Mouse (Mus musculus) left cerebral cortex, adult 8-10 months (tissue): Measurements from ENCODE around the gene Lrrc25. TPM values are rescaled to one million over a fixed set of nuclear protein-coding genes. Genes with fewer than 3 reads are reported as not detected.
A peak's percentile ranks its signal among the peaks of the same experiment; 100 is the strongest.

Source experiments
- DNase-seq, 2 experiments: peaks; one replicate each; pipeline ENCODE4 v3.0.0; 2022; ENCODE audit warnings: low spot score in 2 of 2
- total RNA-seq, 4 experiments: library from RNA; stranded (reverse); gene quantifications; 2 replicates each; pipeline ENCODE4 v1.2.4; 2022

Gene Lrrc25
- total RNA-seq, 4 experiments from 2014 or later = 0.55 to 1.3 (median 0.87) TPM

DNA sequence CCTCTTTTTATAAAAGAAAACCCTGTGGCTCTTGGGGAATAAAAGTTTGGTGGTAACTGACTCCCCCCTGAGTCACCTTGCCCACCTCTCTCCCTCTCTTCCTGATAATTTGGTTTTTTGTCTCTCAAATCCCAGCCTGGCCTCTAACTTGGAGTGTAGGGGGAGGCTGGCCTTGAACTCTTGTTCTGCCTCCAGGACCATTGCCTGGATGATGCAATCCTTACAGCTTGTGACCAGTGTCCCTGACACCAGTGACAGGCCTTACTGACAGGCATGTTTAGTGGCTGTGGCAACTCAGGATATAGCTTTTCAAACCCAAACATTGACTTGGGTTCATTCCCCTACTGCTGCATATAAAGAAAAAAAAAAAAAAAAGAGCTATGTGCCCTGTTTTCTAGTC lies 30.8 kb downstream of the Lrrc25 start:
- DNase-seq = no peak

DNA sequence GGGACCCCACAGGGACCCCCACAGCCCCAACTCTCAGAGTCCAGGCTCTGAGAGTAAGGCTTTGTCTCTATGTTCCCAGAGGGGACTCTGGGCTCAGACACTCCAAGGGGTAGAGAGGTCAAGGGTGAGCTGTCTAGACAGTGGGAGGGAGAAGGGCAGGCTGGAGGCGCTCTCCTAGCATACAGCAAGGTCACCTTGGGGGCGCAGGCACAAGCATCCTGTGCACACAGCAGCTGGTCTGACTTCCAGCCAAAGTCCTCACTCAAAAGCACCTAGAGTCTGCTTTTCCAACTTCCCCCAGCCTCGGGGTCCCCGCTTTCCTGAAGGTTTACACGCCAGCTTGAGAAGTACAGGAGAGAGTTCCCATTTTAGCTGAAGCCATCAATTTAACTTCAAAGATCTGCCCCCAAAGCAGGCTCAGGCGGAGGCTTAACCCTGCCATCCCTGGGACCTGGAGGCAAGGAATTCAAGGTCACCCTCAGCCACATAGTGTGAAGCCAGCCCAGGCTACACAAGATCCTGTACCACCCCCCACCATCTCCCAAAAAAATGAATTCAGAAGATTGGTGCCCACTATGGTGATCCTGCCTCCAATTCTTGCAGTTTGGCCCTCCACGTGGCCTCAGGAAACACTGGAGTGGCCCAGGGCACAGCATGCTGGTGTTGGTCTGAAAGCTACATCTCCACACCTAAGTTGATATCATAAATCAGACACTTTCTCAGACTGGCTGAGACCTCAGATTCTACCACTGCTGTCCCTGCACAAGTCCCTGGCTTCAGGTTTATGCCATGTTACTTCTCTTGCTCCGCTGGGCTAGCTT lies 31.6 kb downstream of the Lrrc25 start:
- DNase-seq = no peak

DNA sequence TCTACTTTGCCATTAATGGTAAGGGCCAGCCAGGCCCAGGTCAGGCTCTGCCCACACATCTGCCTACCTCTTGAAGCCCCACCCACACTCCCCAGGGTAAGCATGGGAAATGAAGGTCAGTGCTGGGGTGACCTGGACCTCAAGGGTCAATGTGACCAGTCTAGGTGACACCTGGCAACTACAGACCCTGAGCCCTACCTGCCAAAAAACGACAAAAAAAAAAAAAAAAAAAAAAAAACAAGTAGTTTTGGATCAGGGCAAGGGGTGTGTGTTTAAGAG lies 32.1 kb downstream of the Lrrc25 start:
- no peak for DNase-seq

DNA sequence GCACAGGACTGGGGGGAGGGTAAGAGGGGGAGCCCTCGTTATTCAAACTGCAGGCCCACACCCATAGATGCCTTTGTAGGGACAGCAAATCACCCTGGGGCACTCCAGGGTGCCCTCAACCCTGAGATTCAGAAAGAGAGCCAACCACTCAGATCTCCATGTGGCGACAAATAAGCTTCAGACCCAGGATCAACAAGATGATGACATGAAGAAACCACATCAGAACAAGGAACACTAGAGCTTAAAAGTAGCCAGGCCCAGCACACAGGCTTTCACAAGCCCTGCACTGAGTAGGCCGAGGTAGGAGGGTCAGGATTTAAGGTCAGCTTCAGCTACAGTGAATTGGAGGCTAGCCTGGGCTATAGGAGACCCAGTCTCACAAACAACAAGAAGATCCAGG lies 33.0 kb downstream of the Lrrc25 start:
- no peak for DNase-seq

DNA sequence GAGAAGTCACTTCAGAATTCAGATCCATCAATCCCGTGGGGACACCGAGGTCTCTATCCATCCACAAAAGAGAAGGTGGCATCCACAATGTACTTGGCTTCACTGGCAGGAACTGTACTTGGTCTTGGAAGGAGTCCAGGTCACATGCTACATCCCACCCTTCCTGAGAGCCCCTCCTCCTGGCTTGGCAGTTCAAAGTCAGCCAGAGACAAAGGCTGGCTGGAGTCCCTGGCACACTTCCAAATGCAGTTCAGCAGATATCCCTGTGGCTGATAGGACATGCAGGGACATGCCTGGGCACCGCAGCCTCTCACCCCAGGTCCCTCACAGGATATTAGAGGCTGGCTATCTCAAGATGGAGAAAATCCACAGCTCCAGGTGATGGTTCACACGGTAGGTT lies 33.4 kb downstream of the Lrrc25 start:
- DNase-seq = no peak

DNA sequence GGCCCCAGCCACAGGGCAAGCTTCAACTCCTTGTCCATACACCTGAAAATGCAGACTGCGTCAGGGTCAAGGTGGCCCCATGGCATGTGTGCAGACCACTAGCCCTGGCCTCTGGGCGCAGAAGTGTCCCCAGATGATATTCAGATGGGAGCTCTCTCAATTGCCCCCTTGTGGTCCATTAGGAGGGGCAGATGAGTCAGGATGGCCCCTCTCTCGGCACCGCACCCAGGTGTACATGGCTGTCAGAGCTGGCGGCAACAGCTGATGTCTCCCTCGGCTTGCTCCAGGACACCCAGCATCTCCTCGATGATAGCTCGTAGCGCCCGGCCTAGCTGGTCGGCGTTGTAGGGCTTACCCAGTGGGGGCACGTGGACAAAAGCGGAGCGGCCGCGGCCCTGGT lies 34.4 kb downstream of the Lrrc25 start:
- no peak for DNase-seq

DNA sequence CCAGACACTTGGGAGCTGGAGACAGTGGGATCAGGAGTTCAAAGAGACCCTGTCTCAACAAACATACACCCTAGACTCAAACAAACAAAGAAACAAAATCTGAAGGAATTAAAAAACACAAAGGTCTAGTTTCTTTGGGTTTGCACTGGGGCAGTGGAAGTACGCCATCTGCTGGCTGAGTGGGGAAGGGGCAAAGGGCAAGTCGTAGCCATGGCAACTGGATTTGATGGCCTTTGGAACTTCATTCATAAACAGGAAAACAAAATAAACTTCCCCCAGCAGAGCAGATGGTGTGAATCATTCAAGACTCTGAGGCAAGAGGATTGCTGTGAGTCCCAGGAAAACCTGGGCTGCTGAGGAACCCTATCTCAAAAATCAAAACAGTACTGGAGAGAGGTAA lies 37.3 kb downstream of the Lrrc25 start:
- DNase-seq = no peak

DNA sequence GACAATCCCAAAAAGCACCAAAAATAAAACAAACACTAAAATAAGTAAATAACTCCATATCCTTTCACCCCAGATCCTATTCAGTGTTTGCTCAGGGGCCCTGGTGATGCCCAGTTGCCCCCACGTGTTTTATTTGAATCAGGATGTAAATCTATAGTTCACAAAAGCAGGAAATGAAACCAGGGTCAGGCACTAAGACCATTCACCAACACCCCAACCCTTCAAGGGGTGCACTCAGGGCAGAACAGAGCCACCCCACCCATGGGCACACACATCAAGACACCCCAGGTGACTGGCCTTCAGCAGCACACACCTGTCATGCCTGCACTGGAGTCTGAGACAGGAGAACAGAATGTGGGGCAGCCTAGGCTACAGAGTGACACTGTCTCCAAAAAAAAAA lies 38.2 kb downstream of the Lrrc25 start:
- no peak for DNase-seq

DNA sequence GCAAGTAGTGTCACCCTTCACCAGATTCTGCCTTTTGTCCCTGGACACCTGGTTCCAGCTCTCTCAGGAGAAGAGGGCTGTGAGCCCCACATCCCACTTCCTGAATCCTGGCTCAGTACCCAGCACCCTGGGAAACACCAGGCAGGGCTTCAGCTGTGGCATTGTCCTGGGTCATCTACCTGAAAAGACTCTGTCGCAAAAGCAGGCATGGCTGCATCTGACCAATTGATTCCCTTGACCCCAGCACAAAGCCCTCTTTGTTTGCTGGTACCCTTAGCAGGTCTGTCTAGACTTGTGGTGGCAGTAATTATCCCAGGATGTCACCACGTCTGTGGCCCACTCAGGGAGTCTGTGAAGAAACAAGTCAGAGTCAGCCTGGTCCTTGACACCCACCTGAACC lies 39.5 kb downstream of the Lrrc25 start:
- DNase-seq = no peak

DNA sequence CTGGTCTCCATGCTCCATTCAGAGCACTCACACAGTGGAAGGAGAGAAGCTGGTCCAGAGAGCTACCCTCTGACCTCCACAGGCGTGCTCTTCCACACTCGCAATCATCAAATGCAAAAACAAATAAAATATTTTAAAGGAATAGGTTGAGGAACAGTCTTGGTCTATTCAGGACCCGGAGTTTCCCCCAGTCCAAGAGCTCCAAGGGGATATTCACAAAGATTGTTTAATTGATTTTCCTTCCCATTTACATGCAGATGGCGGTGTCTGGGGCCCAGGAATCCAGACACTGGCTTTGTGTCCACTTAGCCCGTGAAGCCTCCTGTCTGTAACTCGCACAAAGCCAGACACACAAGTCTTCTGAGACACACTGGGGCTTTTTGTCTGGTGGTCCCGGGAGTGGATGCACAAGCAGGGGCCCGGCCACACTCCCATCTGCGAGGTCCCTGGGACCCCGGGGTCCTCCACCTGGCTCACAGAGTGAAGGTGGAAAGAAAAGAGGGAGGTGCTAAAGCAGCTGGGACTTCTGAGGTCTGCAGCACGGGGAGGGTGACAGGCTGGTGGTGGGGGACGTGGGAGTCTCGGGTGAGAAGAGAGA lies 40.3 kb downstream of the Lrrc25 start:
- no peak for DNase-seq

DNA sequence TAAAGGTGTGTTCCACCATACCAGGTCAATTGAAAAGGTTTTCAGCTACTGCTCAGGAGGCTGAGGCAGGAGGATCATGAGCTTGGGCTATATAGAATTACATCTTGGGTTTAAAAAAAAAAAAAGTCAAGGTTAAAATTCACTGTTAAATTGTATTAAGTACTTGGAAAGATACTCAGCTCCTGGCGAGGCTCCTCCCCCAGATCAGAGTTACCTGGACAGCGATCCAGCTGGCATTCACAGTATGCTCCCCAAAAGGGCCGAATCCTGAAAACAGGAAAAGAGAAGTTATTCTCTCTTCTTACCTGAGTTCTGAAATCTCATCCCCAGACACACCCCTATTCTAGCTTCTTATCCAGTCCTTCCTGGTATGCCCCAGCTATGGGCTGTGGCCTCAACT lies 41.3 kb downstream of the Lrrc25 start:
- DNase-seq = no peak

DNA sequence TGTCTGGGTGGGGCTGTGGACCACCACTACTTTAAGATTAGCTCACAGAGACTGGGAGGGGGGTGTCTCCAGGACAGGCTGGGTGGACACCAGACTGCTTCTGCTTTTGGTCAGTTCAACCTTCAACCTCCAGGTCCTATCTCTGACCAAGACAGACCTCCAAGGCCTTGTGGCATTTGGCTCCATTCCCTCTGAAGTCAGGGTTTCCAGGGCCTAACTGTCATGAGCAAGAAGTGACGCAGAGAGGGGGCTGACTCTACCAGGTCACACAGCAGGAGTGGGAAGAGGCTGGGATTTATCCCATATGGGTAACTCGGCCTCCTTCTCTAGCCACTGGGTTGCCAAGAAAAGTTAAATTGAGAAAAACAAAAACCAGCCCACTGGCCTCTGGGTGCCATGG lies 41.8 kb downstream of the Lrrc25 start:
- no peak for DNase-seq

DNA sequence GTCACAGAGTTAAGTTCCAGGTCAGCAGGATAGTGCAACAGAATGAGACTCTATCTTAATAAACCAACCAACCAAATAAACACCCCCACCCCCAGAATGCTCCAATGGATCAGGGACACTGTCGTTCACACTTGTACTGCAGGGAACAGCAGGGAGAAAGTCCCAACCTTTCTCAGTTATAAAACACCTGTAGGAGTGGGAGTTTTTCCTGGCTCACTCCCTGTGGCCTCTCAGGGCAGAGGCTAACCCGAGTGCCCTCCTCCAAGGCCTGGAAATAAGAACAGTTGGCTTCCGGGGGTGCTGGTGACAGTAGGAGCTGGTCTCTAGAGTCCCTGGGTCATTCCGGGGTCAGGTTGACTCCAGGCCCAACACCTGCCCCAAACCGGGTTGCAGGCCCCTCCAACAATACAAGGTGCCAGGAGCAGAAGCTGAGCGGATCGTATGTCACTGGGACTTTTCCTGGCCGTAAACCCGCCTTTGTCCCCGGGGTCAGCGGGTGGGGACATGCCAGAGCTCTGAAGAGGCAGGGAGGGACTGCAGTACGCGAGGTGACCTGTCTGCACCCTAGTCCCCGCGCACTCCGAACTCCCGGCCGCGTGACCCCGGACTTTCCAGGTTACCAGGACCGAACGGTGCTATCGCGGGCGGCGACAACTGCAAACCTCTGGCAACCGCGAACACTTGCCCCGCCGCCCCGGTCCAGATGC lies 43.1 kb downstream of the Lrrc25 start:
- no peak for DNase-seq

DNA sequence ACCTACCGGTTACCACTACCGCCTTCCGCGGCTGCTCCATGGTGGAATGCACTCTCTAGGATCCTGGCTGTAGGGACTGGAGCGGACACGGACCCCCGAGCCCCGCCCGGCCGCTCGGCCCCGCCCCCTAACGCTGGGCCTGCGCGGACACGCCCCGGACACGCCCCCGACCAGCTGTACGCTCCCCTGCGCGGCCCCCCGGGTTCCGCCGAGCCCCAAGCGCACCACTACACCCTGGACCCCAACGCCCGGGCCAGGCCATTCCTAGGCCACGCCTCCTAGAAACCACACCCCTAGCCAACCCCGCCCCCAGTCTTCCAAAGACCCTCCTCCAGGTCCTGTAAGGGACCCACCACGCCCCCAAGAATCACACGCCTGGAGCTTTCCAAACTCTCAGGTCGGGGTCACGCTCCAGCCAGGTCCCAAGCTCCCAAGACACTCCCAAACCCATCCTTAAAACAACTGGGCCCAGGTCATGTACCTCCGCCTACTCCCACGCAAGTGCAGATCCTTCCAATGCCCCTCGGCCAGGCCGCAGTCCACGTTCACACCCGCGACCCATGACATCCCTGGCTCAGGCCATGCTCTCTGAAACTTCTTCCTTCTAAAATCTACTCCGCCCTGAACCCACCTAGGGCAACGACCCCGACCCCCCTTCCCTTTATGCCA lies 43.8 kb downstream of the Lrrc25 start:
- DNase-seq = peak; percentile 44 to 74

DNA sequence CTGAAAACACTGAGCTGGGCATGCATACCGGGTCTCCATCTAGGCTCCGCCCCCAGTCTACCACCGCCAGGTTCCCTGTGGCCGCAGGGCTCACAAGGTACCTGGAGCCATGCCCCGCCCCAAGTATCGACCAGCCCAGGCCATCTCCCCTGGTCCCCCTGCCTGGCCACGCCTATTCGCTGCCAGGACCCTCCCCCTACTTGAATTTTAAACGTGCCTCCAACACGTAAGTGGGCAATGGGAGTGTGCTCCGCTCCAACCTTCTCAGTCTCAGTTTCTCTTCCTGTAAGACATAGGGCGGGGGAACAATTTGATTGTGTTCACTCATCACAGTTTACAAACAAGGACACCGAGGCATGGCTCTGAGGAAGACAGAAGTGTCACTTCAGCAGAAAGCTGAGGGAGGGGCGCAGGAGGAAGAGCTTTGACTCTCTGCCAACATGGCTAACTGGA lies 44.3 kb downstream of the Lrrc25 start, which contains the start of gene Pgpep1:
Gene Pgpep1, minus strand, starts transcription at position 116 of the 453 bp plus-strand sequence.
- no peak for DNase-seq

DNA sequence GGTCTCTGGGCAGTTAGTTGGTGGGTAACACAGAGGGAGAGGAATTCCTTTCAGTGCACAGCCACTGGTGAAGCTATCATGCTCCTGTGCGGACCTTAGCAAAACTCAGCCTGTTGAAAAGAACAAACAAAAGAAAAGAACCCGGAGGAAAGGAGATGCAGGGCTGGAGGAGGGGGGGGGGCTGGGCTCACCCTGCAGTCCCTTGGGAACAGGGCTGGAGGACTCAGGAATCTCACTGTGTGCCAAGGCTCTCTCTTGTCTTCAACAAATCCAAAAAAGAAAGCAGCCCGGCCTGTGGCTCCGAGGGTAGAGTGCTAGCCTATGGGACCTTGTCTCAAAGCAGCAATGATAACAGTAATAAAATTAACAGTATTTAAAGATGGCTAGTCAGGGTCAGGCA lies 47.7 kb downstream of the Lrrc25 start:
- DNase-seq = no peak

DNA sequence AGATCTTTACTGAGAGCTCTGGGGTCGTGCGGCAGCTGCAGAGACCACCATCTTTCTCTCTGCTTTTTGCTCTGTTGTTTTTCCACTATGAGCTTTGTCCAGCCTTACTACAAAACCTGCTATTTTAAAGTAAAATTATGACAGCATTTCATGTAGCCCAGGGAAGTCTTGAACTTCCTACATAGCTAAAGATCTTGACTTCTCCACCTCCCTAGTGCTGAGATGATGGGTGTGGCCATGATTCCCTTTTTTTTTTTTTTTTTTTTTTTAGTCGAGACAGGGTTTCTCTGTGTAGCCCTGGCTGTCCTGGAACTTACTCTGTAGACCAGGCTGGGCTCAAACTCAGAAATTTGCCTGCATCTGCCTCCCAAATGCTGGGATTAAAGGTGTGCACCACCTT lies 48.7 kb downstream of the Lrrc25 start:
- no peak for DNase-seq

DNA sequence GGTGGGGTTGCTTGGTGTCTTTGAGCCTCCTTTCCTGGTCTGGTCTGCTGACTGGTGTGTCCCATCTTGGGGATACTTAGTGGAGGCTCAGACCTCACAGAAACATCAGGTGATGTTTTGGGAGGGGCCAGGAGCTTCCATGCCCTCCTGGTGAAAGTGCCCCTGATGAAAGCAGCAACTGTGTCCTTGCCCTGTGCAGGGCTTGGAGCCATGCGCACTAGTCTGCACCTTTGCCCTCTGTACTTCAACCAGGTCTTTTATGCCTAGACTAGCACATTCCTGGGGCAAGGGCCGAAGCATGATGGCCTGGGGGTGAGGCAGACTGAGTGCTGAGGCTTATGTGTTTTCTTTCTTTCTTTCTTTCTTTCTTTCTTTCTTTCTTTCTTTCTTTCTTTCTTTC lies 49.6 kb downstream of the Lrrc25 start:
- DNase-seq = no peak

DNA sequence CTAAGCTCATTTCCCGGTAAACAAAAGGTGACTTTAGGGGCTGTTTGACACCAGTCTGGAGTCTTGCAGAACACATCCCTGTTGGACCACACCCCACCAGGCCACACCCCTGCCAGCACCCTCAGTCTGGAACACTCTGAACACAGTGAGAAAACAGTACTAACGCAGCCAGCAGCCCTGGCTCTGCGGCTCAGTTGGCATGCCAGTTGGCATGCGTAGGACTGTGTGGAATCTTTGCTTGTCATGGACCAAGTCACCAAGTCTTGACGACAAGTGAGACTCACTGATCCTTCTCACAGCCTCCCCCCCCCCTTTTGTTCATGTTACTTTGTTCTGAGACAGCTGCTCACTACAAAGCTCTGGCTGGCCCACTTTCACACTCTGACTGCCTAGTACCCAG lies 51.1 kb downstream of the Lrrc25 start:
- peak in 1 of 2 experiments; percentile 65 for DNase-seq
